In genomic region chr6:52246916-52247315, GRCm38 (mm10) we compare ENCODE assay signal across 19 mouse cellular contexts. TPM values are rescaled to one million over a fixed set of nuclear protein-coding genes. Genes with fewer than 3 reads are reported as not detected.
DNase-seq lines count a peak whose midpoint lies in the region; ATAC-seq and TF ChIP-seq lines count a peak whose summit lies in the region.
"Had no signal": no experiment of that assay in that cellular context is flagged by ENCODE, and none has a peak within 500 bp of the region (broad histone marks: within the 10 kb centered on the region; RNA-seq: fewer than 3 reads in every experiment).

No protein-coding gene starts in this region.

- ATAC-seq in forebrain, embryonic 11.5 days (replicated peaks; ENCODE audit: low FRiP score) = no peak
- no peak for ATAC-seq in forebrain, embryonic 12.5 days (ENCODE audit: low FRiP score)
- no peak for ATAC-seq in kidney, embryonic 16.5 days (ENCODE audit: low FRiP score, low TSS enrichment)
- ATAC-seq in intestine, embryonic 14.5 days (replicated peaks; ENCODE audit: low FRiP score, low TSS enrichment, low read depth) = no peak
- ATAC-seq in limb, embryonic 14.5 days (ENCODE audit: low FRiP score, low read depth) = no peak

- peak; percentile 47 for DNase-seq in forebrain, embryonic 11.5 days (ENCODE audit: low spot score)
- DNase-seq in kidney, postnatal 14 days = no peak
- no peak for DNase-seq in intestine, embryonic 14.5 days (ENCODE audit: low spot score)
- DNase-seq in limb, embryonic 14.5 days (ENCODE audit: low spot score) = no peak
- no peak for DNase-seq in frontal cortex, postnatal 36 days (ENCODE audit: low spot score in 2 of 2)
- DNase-seq in thymus, postnatal 25 days = no peak
- DNase-seq: left cerebral cortex, postnatal 4 days; lung, adult 18-20 months; right cerebral cortex, postnatal 4 days had no signal

- peaks cover 98% of the 10 kb centered on the region for H3K27me3 ChIP-seq in forebrain, embryonic 11.5 days (ENCODE audit: control insufficient read depth, insufficient read depth, low read length)
- peaks cover 98% of the 10 kb centered on the region for H3K27me3 ChIP-seq in forebrain, embryonic 12.5 days
- H3K27me3 ChIP-seq in kidney, embryonic 16.5 days (ENCODE audit: insufficient read depth, low read length) = peaks cover 19% of the 10 kb centered on the region
- H3K27me3 ChIP-seq in intestine, embryonic 14.5 days (replicated peaks; ENCODE audit: control insufficient read depth, insufficient read depth, low read length) = peaks cover 99% of the 10 kb centered on the region
- H3K27me3 ChIP-seq in limb, embryonic 14.5 days (ENCODE audit: control insufficient read depth, insufficient read depth, low read length) = no peaks in the 10 kb centered on the region

- H3K9me3 ChIP-seq in forebrain, embryonic 11.5 days (ENCODE audit: control insufficient read depth, low read length) = no peaks in the 10 kb centered on the region
- H3K9me3 ChIP-seq in forebrain, embryonic 12.5 days = no peaks in the 10 kb centered on the region
- H3K9me3 ChIP-seq in kidney, embryonic 16.5 days (ENCODE audit: low read length) = no peaks in the 10 kb centered on the region
- H3K9me3 ChIP-seq in intestine, embryonic 14.5 days (ENCODE audit: control insufficient read depth, low read length) = no peaks in the 10 kb centered on the region
- H3K9me3 ChIP-seq in limb, embryonic 14.5 days (ENCODE audit: control insufficient read depth, low read length) = no peaks in the 10 kb centered on the region
- H3K9me3 ChIP-seq: embryonic facial prominence, embryonic 12.5 days; hindbrain, embryonic 15.5 days; midbrain, embryonic 12.5 days; stomach, embryonic 15.5 days had no signal

- no peaks in the 10 kb centered on the region for H3K36me3 ChIP-seq in forebrain, embryonic 11.5 days (ENCODE audit: control insufficient read depth, insufficient read depth, low read length)
- H3K36me3 ChIP-seq in forebrain, embryonic 12.5 days (replicated peaks) = no peaks in the 10 kb centered on the region
- H3K36me3 ChIP-seq in kidney, embryonic 16.5 days (ENCODE audit: insufficient read depth, low read length) = peaks cover 3% of the 10 kb centered on the region; the same call in 1 of the 2 replicates
- H3K36me3 ChIP-seq in intestine, embryonic 14.5 days (ENCODE audit: control insufficient read depth, insufficient read depth, low read length) = no peaks in the 10 kb centered on the region
- peaks cover 23% of the 10 kb centered on the region for H3K36me3 ChIP-seq in limb, embryonic 14.5 days (ENCODE audit: control insufficient read depth, insufficient read depth, low read length)
- H3K36me3 ChIP-seq: embryonic facial prominence, embryonic 12.5 days; hindbrain, embryonic 15.5 days; midbrain, embryonic 12.5 days; stomach, embryonic 15.5 days had no signal

- no peak overlapping the region for H3K4me2 ChIP-seq in forebrain, embryonic 11.5 days (ENCODE audit: low read depth, low read length, severe bottlenecking)
- H3K4me2 ChIP-seq in forebrain, embryonic 12.5 days = no peak overlapping the region
- peak overlapping the region; percentile 78 for H3K4me2 ChIP-seq in kidney, embryonic 16.5 days (replicated peaks; ENCODE audit: low read depth, low read length)
- H3K4me2 ChIP-seq in intestine, embryonic 14.5 days (ENCODE audit: low read length) = peak overlapping the region; percentile 30
- H3K4me2 ChIP-seq in limb, embryonic 14.5 days (replicated peaks; ENCODE audit: low read depth, low read length, severe bottlenecking) = peak overlapping the region; percentile 96
- H3K4me2 ChIP-seq: embryonic facial prominence, embryonic 12.5 days; hindbrain, embryonic 15.5 days; midbrain, embryonic 12.5 days; stomach, embryonic 15.5 days had no signal

- 3% methylated on average over 3 of the region's 3 CpGs for WGBS in forebrain, embryonic 11.5 days
- WGBS in forebrain, embryonic 12.5 days = 1% methylated on average over 3 of the region's 3 CpGs
- 9% methylated on average over 3 of the region's 3 CpGs for WGBS in kidney, embryonic 16.5 days
- 5% methylated on average over 3 of the region's 3 CpGs for WGBS in intestine, embryonic 14.5 days
- WGBS in limb, embryonic 14.5 days = 4% methylated on average over 3 of the region's 3 CpGs

- no peak for TF ChIP-seq POLR2A in limb, embryonic 14.5 days (IDR thresholded peaks at IDR 0.05; ENCODE audit: borderline replicate concordance, extremely low read depth, insufficient read depth, insufficient read length)

- no peak overlapping the region for H3K4me3 ChIP-seq in forebrain, embryonic 11.5 days (ENCODE audit: low read depth, low read length)
- H3K4me3 ChIP-seq in forebrain, embryonic 12.5 days (replicated peaks) = no peak overlapping the region
- H3K4me3 ChIP-seq in kidney, embryonic 16.5 days (ENCODE audit: low read length) = peak overlapping the region; percentile 80
- peak overlapping the region; percentile 34 for H3K4me3 ChIP-seq in intestine, embryonic 14.5 days (ENCODE audit: low read depth, low read length)
- peak overlapping the region; percentile 90 for H3K4me3 ChIP-seq in limb, embryonic 14.5 days (replicated peaks; ENCODE audit: low read length)
- H3K4me3 ChIP-seq: embryonic facial prominence, embryonic 12.5 days; heart, adult 2 months; hindbrain, embryonic 15.5 days; midbrain, embryonic 12.5 days; stomach, embryonic 15.5 days had no signal

- 0 out of 2 replicates have a peak, but pooled peaks cover 3% of the 10 kb centered on the region for H3K4me1 ChIP-seq in forebrain, embryonic 11.5 days (replicated peaks; ENCODE audit: control insufficient read depth, insufficient read depth, low read length)
- peaks cover 2% of the 10 kb centered on the region; the same call in 1 of the 2 replicates for H3K4me1 ChIP-seq in forebrain, embryonic 12.5 days
- H3K4me1 ChIP-seq in kidney, embryonic 16.5 days (ENCODE audit: insufficient read depth, low read length) = peaks cover 31% of the 10 kb centered on the region
- H3K4me1 ChIP-seq in intestine, embryonic 14.5 days (replicated peaks; ENCODE audit: control insufficient read depth, insufficient read depth, low read length) = no peaks in the 10 kb centered on the region
- peaks cover 38% of the 10 kb centered on the region for H3K4me1 ChIP-seq in limb, embryonic 14.5 days (ENCODE audit: control insufficient read depth, insufficient read depth, low read length)
- H3K4me1 ChIP-seq: hindbrain, embryonic 15.5 days had no signal

- H3K9ac ChIP-seq in forebrain, embryonic 11.5 days (ENCODE audit: low read length) = no peak overlapping the region
- no peak overlapping the region for H3K9ac ChIP-seq in forebrain, embryonic 12.5 days
- H3K9ac ChIP-seq in kidney, embryonic 16.5 days (replicated peaks; ENCODE audit: low read length) = peak overlapping the region; percentile 98
- peak overlapping the region; percentile 53; the same call in 1 of the 2 replicates for H3K9ac ChIP-seq in intestine, embryonic 14.5 days (ENCODE audit: low read length)
- H3K9ac ChIP-seq in limb, embryonic 14.5 days (ENCODE audit: low read depth, low read length, severe bottlenecking) = peak overlapping the region; percentile 98
- H3K9ac ChIP-seq: embryonic facial prominence, embryonic 12.5 days; hindbrain, embryonic 15.5 days; midbrain, embryonic 12.5 days; stomach, embryonic 15.5 days had no signal

- H3K27ac ChIP-seq in forebrain, embryonic 11.5 days (ENCODE audit: low read depth, low read length) = no peak overlapping the region
- no peak overlapping the region for H3K27ac ChIP-seq in forebrain, embryonic 12.5 days
- peak overlapping the region; percentile 96 for H3K27ac ChIP-seq in kidney, embryonic 16.5 days (ENCODE audit: low read length)
- no peak overlapping the region for H3K27ac ChIP-seq in intestine, embryonic 14.5 days (ENCODE audit: low read depth)
- peak overlapping the region; percentile 98 for H3K27ac ChIP-seq in limb, embryonic 14.5 days (replicated peaks; ENCODE audit: low read depth, low read length)
- H3K27ac ChIP-seq: embryonic facial prominence, embryonic 12.5 days; heart, adult 2 months; hindbrain, embryonic 15.5 days; midbrain, embryonic 12.5 days; stomach, embryonic 15.5 days had no signal

RNA-seq across cellular contexts. Expression of gene Hoxa11, which starts 1.3 kb away (rescaled TPM):
- not detected in 2 replicates for polyA plus RNA-seq in forebrain, embryonic 11.5 days (2014; fragmentation: Nextera tagmentation; extraction: Ambion mirVana)
- polyA plus RNA-seq in forebrain, embryonic 12.5 days (2016; fragmentation: Nextera tagmentation; extraction: Ambion mirVana) = not detected in 2 replicates
- polyA plus RNA-seq in kidney, embryonic 16.5 days (2015; fragmentation: Nextera tagmentation; extraction: Ambion mirVana) = 27.9 and 31.8 TPM in 2 replicates
- 2.0 and 2.6 TPM in 2 replicates for polyA plus RNA-seq in intestine, embryonic 14.5 days (2014; fragmentation: Nextera tagmentation; extraction: Ambion mirVana)
- polyA plus RNA-seq in limb, embryonic 14.5 days (2012; rRNA removed) = 32.6 and 41.2 TPM in 2 replicates
- 31.1 and 39.0 TPM in 2 replicates for polyA plus RNA-seq in limb, embryonic 14.5 days (2014; fragmentation: Nextera tagmentation; extraction: Ambion mirVana)
- polyA plus RNA-seq: cerebellum, adult 2 months; heart, adult 2 months; hindbrain, embryonic 15.5 days; midbrain, embryonic 12.5 days; thymus, postnatal 0 days had no signal

RNA-seq across cellular contexts. Expression of gene Hoxa10, which starts 6.3 kb away (rescaled TPM):
- polyA plus RNA-seq in forebrain, embryonic 11.5 days (2014; fragmentation: Nextera tagmentation; extraction: Ambion mirVana) = not detected in 2 replicates
- not detected in 2 replicates for polyA plus RNA-seq in forebrain, embryonic 12.5 days (2016; fragmentation: Nextera tagmentation; extraction: Ambion mirVana)
- polyA plus RNA-seq in kidney, embryonic 16.5 days (2015; fragmentation: Nextera tagmentation; extraction: Ambion mirVana) = 147 and 154 TPM in 2 replicates
- polyA plus RNA-seq in intestine, embryonic 14.5 days (2014; fragmentation: Nextera tagmentation; extraction: Ambion mirVana) = 15.6 and 20.4 TPM in 2 replicates
- polyA plus RNA-seq in limb, embryonic 14.5 days (2012; rRNA removed) = 111 and 136 TPM in 2 replicates
- 117 and 149 TPM in 2 replicates for polyA plus RNA-seq in limb, embryonic 14.5 days (2014; fragmentation: Nextera tagmentation; extraction: Ambion mirVana)
- polyA plus RNA-seq: cerebellum, adult 2 months; frontal cortex, adult 2 months; heart, adult 2 months; midbrain, embryonic 12.5 days had no signal

RNA-seq across cellular contexts. Expression of gene Hoxa13, which starts 13.8 kb away (rescaled TPM):
- polyA plus RNA-seq in forebrain, embryonic 11.5 days (2014; fragmentation: Nextera tagmentation; extraction: Ambion mirVana) = not detected in 2 replicates
- polyA plus RNA-seq in forebrain, embryonic 12.5 days (2016; fragmentation: Nextera tagmentation; extraction: Ambion mirVana) = not detected in 2 replicates
- polyA plus RNA-seq in kidney, embryonic 16.5 days (2015; fragmentation: Nextera tagmentation; extraction: Ambion mirVana) = 0.15 TPM in 2 replicates
- 0.35 and 0.39 TPM in 2 replicates for polyA plus RNA-seq in intestine, embryonic 14.5 days (2014; fragmentation: Nextera tagmentation; extraction: Ambion mirVana)
- 26.0 and 37.6 TPM in 2 replicates for polyA plus RNA-seq in limb, embryonic 14.5 days (2012; rRNA removed)
- 16.0 and 24.1 TPM in 2 replicates for polyA plus RNA-seq in limb, embryonic 14.5 days (2014; fragmentation: Nextera tagmentation; extraction: Ambion mirVana)
- polyA plus RNA-seq: cerebellum, adult 2 months; embryonic facial prominence, embryonic 12.5 days; frontal cortex, adult 2 months; heart, adult 2 months; hindbrain, embryonic 15.5 days; midbrain, embryonic 12.5 days; stomach, embryonic 15.5 days; thymus, postnatal 0 days had no signal

RNA-seq across cellular contexts. Expression of gene Hoxa9, which starts 16.0 kb away (rescaled TPM):
- polyA plus RNA-seq in forebrain, embryonic 11.5 days (2014; fragmentation: Nextera tagmentation; extraction: Ambion mirVana) = not detected in 2 replicates
- polyA plus RNA-seq in forebrain, embryonic 12.5 days (2016; fragmentation: Nextera tagmentation; extraction: Ambion mirVana) = not detected in 2 replicates
- 56.6 and 56.8 TPM in 2 replicates for polyA plus RNA-seq in kidney, embryonic 16.5 days (2015; fragmentation: Nextera tagmentation; extraction: Ambion mirVana)
- polyA plus RNA-seq in intestine, embryonic 14.5 days (2014; fragmentation: Nextera tagmentation; extraction: Ambion mirVana) = 4.2 and 7.1 TPM in 2 replicates
- polyA plus RNA-seq in limb, embryonic 14.5 days (2012; rRNA removed) = 107 and 134 TPM in 2 replicates
- 39.0 and 45.2 TPM in 2 replicates for polyA plus RNA-seq in limb, embryonic 14.5 days (2014; fragmentation: Nextera tagmentation; extraction: Ambion mirVana)
- polyA plus RNA-seq: cerebellum, adult 2 months; embryonic facial prominence, embryonic 12.5 days; frontal cortex, adult 2 months; midbrain, embryonic 12.5 days had no signal

RNA-seq across cellular contexts. Expression of gene Hoxa7, which starts 25.3 kb away (rescaled TPM):
- polyA plus RNA-seq in forebrain, embryonic 11.5 days (2014; fragmentation: Nextera tagmentation; extraction: Ambion mirVana) = not detected in 2 replicates
- not detected in 2 replicates for polyA plus RNA-seq in forebrain, embryonic 12.5 days (2016; fragmentation: Nextera tagmentation; extraction: Ambion mirVana)
- polyA plus RNA-seq in kidney, embryonic 16.5 days (2015; fragmentation: Nextera tagmentation; extraction: Ambion mirVana) = 25.7 and 27.5 TPM in 2 replicates
- 9.2 and 10.1 TPM in 2 replicates for polyA plus RNA-seq in intestine, embryonic 14.5 days (2014; fragmentation: Nextera tagmentation; extraction: Ambion mirVana)
- 15.8 and 17.0 TPM in 2 replicates for polyA plus RNA-seq in limb, embryonic 14.5 days (2012; rRNA removed)
- 8.9 and 10.1 TPM in 2 replicates for polyA plus RNA-seq in limb, embryonic 14.5 days (2014; fragmentation: Nextera tagmentation; extraction: Ambion mirVana)
- polyA plus RNA-seq: frontal cortex, adult 2 months; midbrain, embryonic 12.5 days had no signal

Comparison
In these comparisons a context has a peak if more than half of its experiments do, and no peak if none do; other contexts are left out.
1. H3K27ac ChIP-seq: peak in kidney, embryonic 16.5 days (single experiment) and limb, embryonic 14.5 days (single experiment); none in forebrain, embryonic 11.5 days (single experiment), forebrain, embryonic 12.5 days (single experiment) and intestine, embryonic 14.5 days (single experiment).
2. H3K4me2 ChIP-seq: peak in kidney, embryonic 16.5 days (single experiment), intestine, embryonic 14.5 days (single experiment) and limb, embryonic 14.5 days (single experiment); none in forebrain, embryonic 11.5 days (single experiment) and forebrain, embryonic 12.5 days (single experiment).
3. H3K4me3 ChIP-seq: peak in kidney, embryonic 16.5 days (single experiment), intestine, embryonic 14.5 days (single experiment) and limb, embryonic 14.5 days (single experiment); none in forebrain, embryonic 11.5 days (single experiment) and forebrain, embryonic 12.5 days (single experiment).
4. H3K9ac ChIP-seq: peak in kidney, embryonic 16.5 days (single experiment), intestine, embryonic 14.5 days (single experiment) and limb, embryonic 14.5 days (single experiment); none in forebrain, embryonic 11.5 days (single experiment) and forebrain, embryonic 12.5 days (single experiment).
5. RNA of gene Hoxa10, which starts 6.3 kb away (polyA plus RNA-seq): 147 to 154 TPM in kidney, embryonic 16.5 days, 111 to 149 TPM in limb, embryonic 14.5 days and 15.6 to 20.4 TPM in intestine, embryonic 14.5 days; not detected in forebrain, embryonic 11.5 days and not detected in forebrain, embryonic 12.5 days; every median in the first group is over 10 times any median in the second.
6. RNA of gene Hoxa13, which starts 13.8 kb away (polyA plus RNA-seq): 16.0 to 37.6 TPM in limb, embryonic 14.5 days; 0.35 to 0.39 TPM in intestine, embryonic 14.5 days, 0.15 TPM in kidney, embryonic 16.5 days, not detected in forebrain, embryonic 11.5 days and not detected in forebrain, embryonic 12.5 days; every median in the first group is over 10 times any median in the second.